Mouse (Mus musculus) hindbrain, embryonic 14.5 days (tissue): ENCODE measurements around the gene Ccdc65. TPM values are rescaled to one million over a fixed set of nuclear protein-coding genes. Genes with fewer than 3 reads are reported as not detected.

ENCODE experiments used
- ATAC-seq: fragments of 200-750 bp; cut with Nextera tagmentation; 2 replicates; pipeline ENCODE4 v1.8.0; 2017; ENCODE audit warnings: moderate number of reproducible peaks, mild to moderate bottlenecking, moderate TSS enrichment, moderate library complexity; ENCODE audit not compliant: low FRiP score
- DNase-seq: peaks from one replicate; pipeline ENCODE4 v3.0.0-alpha.2; 2015; ENCODE audit warnings: low spot score
- H3K27ac ChIP-seq: fragments of 300-500 bp; sonication (generic); 2 replicates; pipeline ENCODE4 v1.5.1; 2014; ENCODE audit warnings: mild to moderate bottlenecking, moderate library complexity
- H3K27me3 ChIP-seq: fragments of 300-500 bp; sonication (generic); 2 replicates; pipeline ENCODE4 v1.6.1; 2014; ENCODE audit warnings: mild to moderate bottlenecking, low read length, mixed read lengths; ENCODE audit not compliant: control insufficient read depth, insufficient read depth
- H3K36me3 ChIP-seq: fragments of 300-500 bp; sonication (generic); replicated peaks from 2 replicates; pipeline ENCODE4 v1.6.1; 2014; ENCODE audit not compliant: control insufficient read depth, insufficient read depth
- H3K4me1 ChIP-seq: fragments of 300-500 bp; sonication (generic); replicated peaks from 2 replicates; pipeline ENCODE4 v1.6.1; 2014; ENCODE audit warnings: antibody characterized with exemption, low read length, mixed read lengths; ENCODE audit not compliant: control insufficient read depth, insufficient read depth
- H3K4me2 ChIP-seq: fragments of 300-500 bp; sonication (generic); replicated peaks from 2 replicates; pipeline ENCODE4 v1.6.1; 2014; ENCODE audit warnings: mild to moderate bottlenecking, moderate library complexity
- H3K4me3 ChIP-seq: fragments of 300-500 bp; sonication (generic); replicated peaks from 2 replicates; pipeline ENCODE4 v1.5.1; 2014; ENCODE audit warnings: mild to moderate bottlenecking, low read length
- H3K9ac ChIP-seq: fragments of 300-500 bp; sonication (generic); 2 replicates; pipeline ENCODE4 v1.6.1; 2014
- H3K9me3 ChIP-seq: fragments of 300-500 bp; sonication (generic); 2 replicates; pipeline ENCODE4 v1.6.1; 2016; ENCODE audit warnings: low read length; ENCODE audit not compliant: control insufficient read depth
- WGBS: fragments of 180-500 bp; shearing (Covaris S2); extraction: QIAGEN DNeasy Blood & Tissue Kit; methylation state at CpG from one replicate; pipeline ENCODE4 v1.1.7; 2014; 5-methylcytosine and 5-hydroxymethylcytosine counted together
- polyA plus RNA-seq: library from polyadenylated mRNA; unstranded; fragments of >200 nt; fragmentation: Nextera tagmentation; extraction: Ambion mirVana; gene quantifications from 2 replicates; pipeline ENCODE4 v1.2.1, GENCODE M21; 2014

The Ccdc65 gene
- polyA plus RNA-seq, 1 experiment from 2014 or later = 6.6 TPM

DNA sequence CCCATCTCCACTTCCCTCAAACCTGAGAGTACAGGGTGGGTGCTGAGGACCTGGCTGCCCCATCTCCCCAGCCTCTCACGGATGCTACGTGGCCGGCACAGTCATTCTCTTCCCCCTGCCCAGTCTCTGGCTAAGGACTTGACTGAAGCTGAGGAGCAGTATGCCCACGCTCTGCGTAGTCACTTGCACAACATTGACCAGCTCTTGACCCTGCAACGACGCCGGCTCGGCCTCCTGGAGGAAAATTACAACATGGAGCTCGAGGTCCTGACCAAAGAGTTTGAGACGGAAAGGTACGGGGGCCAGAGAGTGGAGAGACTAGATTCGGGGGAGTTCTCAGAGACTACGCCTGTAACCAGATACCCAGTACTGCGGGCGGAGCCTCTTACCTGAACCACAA is 9.3 kb downstream of the Ccdc65 start:
- no peak for ATAC-seq
- Histone ChIP-seq H3K9ac (no peak overlapping the region), H3K4me2 (no peak overlapping the region), H3K9me3 (no peaks in the 10 kb centered on the region), H3K4me3 (no peak overlapping the region), H3K27ac (no peak overlapping the region), H3K4me1 (no peaks in the 10 kb centered on the region), H3K27me3 (no peaks in the 10 kb centered on the region), H3K36me3 (no peaks in the 10 kb centered on the region)
- WGBS = 78% methylated on average over 16 of the region's 16 CpGs
- DNase-seq = no peak

DNA sequence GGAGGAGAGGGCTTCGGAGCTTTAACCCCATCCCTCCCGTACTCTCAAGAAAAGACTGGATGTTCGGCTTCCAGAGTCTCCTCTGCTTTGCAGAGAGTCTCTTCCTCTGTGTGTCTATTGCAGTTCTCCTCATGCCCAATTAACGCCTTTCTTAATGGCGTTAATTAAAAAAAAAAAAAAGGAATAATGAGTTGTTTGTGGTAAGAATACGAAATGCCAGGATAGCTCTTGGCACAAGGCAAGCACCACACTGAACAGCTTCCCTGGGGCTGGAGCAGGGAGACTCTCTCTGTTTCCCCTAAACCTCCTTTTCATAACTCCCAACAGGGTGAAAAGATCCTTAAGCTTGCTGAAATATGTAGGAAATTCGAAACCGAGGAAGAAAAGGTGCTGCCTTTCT is 14.2 kb downstream of the Ccdc65 start:
- H3K4me1 ChIP-seq = no peaks in the 10 kb centered on the region
- no peak overlapping the region for H3K4me2 ChIP-seq
- no peak for ATAC-seq
- no peaks in the 10 kb centered on the region for H3K36me3 ChIP-seq
- no peak overlapping the region for H3K4me3 ChIP-seq
- WGBS = 78% methylated on average over 8 of the region's 8 CpGs
- peaks cover 15% of the 10 kb centered on the region for H3K27me3 ChIP-seq
- no peak for DNase-seq
- no peaks in the 10 kb centered on the region for H3K9me3 ChIP-seq
- no peak overlapping the region for H3K27ac ChIP-seq
- no peak overlapping the region for H3K9ac ChIP-seq

DNA sequence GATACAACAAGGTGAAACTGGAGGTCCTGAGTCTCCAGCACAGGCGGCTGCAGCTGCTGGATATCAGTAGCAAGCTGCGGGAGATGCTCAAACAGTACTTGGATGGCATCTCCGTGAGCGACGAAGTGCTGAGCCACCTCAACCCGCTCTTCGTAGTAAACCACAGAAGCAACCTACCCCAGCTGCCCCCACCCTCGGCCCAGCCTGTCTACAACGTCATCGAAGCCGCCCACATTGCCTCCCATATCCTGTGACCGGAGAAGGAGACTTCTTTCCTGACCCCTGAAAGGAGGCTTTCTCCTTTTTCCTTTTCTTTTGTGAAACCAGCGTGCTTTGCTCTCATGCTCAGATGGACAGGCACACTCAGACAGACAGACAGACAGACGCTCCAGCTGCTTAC is 14.8 kb downstream of the Ccdc65 start:
- Histone ChIP-seq H3K27me3 (peaks cover 15% of the 10 kb centered on the region), H3K4me2 (no peak overlapping the region)
- 76% methylated on average over 14 of the region's 14 CpGs for WGBS

DNA sequence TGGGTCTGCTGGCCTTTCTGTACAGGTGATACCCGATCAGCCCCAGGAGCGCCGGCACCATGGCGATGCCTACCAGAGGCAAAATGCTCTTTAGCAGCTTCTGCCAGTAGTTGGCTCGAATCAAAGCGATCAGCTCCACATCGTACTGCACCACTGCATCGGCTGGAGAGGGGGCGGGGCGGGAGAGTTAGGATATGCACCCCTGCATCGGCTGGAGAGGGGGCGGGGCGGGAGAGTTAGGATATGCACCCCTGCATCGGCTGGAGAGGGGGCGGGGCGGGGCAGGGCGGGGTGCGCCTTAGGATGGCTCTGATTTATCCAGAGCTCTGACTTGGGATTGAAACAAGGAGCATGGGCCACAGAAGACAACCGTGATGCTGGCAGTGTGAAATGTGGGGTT is 16.4 kb downstream of the Ccdc65 start:
- Histone ChIP-seq H3K36me3 (no peaks in the 10 kb centered on the region), H3K4me1 (0 out of 2 replicates have a peak, but pooled peaks cover 3% of the 10 kb centered on the region), H3K9me3 (no peaks in the 10 kb centered on the region), H3K27me3 (peaks cover 15% of the 10 kb centered on the region), H3K27ac (no peak overlapping the region), H3K4me2 (peak overlapping the region; percentile 21), H3K4me3 (no peak overlapping the region), H3K9ac (no peak overlapping the region)
- 26% methylated on average over 19 of the region's 19 CpGs for WGBS
- DNase-seq = no peak
- ATAC-seq = no peak

More for the DNA sequence above, 14.8 kb downstream of the Ccdc65 start:
- no peaks in the 10 kb centered on the region for H3K9me3 ChIP-seq
- H3K27ac ChIP-seq = no peak overlapping the region
- DNase-seq = no peak
- no peaks in the 10 kb centered on the region for H3K4me1 ChIP-seq
- ATAC-seq = no peak
- H3K36me3 ChIP-seq = no peaks in the 10 kb centered on the region
- H3K4me3 ChIP-seq = no peak overlapping the region
- no peak overlapping the region for H3K9ac ChIP-seq

DNA sequence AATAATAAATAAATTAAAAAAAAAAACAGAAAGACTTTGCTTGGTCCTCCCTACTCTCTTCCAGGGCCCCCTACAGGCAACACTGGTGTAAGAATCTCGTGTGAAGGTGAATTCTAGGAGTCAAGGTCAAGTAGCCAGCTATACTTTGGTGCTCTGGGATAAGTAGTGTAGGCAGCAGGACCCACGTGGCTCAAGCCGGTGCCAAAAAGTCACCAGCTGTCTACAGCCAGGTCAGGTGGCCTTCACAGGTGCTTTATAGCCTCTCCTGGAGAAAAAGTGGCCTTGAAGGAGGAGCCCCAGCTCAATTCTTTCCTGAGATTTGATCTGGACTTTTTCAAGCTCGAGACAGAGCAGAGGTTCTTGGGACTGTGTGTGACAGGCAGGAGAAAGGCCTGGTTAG is 18.1 kb downstream of the Ccdc65 start:
- WGBS = 82% methylated on average over 4 of the region's 4 CpGs

DNA sequence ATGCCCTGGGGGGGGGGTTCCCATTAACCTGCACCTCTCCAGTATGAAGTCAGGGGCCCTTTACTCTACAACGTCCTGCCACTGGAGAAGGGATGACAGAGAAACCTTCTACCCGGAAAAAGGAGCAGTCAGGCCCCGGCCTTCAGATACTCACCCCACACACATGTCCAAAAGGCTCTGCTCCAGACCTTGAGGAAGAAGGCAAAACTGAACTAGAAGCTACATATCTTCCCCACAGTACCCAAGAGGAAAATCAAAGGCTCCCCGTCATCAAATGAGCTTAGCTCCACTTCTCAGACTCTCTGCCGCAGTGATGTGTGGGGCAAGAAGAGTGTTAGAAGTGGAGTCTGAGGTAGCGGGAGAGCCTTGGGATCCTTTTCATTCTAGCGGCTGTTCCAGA is 18.7 kb downstream of the Ccdc65 start:
- Histone ChIP-seq H3K4me1 (0 out of 2 replicates have a peak, but pooled peaks cover 3% of the 10 kb centered on the region), H3K4me2 (peak overlapping the region; percentile 86), H3K4me3 (peak overlapping the region; percentile 35; the same call in 1 of the 2 replicates), H3K27ac (no peak overlapping the region), H3K27me3 (peaks cover 19% of the 10 kb centered on the region), H3K9ac (no peak overlapping the region), H3K9me3 (no peaks in the 10 kb centered on the region), H3K36me3 (no peaks in the 10 kb centered on the region)
- ATAC-seq (no peak), DNase-seq (no peak)
- WGBS = 51% methylated on average over 7 of the region's 7 CpGs

More for the DNA sequence above, 18.1 kb downstream of the Ccdc65 start:
- H3K27ac ChIP-seq = no peak overlapping the region
- H3K36me3 ChIP-seq = no peaks in the 10 kb centered on the region
- DNase-seq (no peak), ATAC-seq (no peak)
- no peak overlapping the region for H3K4me3 ChIP-seq
- 0 out of 2 replicates have a peak, but pooled peaks cover 3% of the 10 kb centered on the region for H3K4me1 ChIP-seq
- no peak overlapping the region for H3K9ac ChIP-seq
- no peak overlapping the region for H3K4me2 ChIP-seq
- H3K9me3 ChIP-seq = no peaks in the 10 kb centered on the region
- peaks cover 19% of the 10 kb centered on the region for H3K27me3 ChIP-seq

DNA sequence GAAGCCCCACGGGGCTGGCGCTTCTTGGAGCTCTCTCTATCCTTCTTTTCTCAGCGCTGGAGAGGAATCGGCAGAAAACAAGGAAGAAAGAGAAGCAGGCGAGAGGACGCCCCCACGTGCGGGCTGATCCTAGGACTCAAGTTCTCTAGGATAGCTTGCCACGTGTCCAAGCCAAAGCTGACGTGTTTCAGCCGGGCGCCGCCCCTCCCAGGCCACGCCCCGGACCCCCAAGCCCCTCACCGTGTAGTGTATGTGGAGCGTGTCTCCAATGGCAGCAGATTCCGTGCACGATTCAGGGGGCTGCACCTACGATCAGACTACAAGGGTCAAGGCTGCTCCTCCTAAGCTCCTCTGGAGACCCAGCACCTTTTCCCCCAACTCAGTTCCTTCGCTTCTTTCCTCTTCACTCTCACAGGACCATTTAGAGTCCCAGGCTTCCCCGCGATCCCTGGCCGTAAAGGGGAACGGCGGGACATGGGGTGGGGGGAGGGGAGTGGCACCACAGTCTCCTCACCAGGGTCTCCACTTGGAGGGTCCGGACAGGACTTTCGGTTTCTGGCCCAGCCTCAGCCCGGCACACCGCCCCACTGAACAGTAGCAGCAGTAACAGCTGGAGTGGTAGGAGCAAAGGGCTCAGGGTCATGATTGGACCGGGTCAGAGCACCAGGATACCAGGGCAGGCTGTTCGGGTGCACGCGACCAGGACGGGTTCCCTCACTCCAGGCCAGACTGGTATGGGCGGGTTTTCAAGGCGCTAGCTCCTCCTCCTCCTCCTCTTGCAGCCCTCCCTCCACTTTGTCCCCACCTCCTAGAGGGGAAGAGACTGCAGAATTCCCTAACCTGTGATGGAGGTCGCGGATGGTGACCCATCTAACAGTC is 19.7 kb downstream of the Ccdc65 start, which contains the start of gene Fkbp11:
Gene Fkbp11, minus strand, starts transcription at position 756 of the 879 bp plus-strand sequence.
- Histone ChIP-seq H3K4me3 (peak within 1 kb of the TSS; percentile 35), H3K4me2 (peak within 1 kb of the TSS; percentile 86), H3K4me1 (0 out of 2 replicates have a peak, but pooled peaks cover 3% of the 10 kb centered on the region), H3K27ac (no peak within 1 kb of the TSS), H3K27me3 (peaks cover 19% of the 10 kb centered on the region), H3K36me3 (no peaks in the 10 kb centered on the region), H3K9ac (peak within 1 kb of the TSS; percentile 55), H3K9me3 (no peaks in the 10 kb centered on the region)
- WGBS = under 1% methylated on average over 39 of the region's 39 CpGs
- DNase-seq (peak; percentile 55), ATAC-seq (peak; percentile 70)

DNA sequence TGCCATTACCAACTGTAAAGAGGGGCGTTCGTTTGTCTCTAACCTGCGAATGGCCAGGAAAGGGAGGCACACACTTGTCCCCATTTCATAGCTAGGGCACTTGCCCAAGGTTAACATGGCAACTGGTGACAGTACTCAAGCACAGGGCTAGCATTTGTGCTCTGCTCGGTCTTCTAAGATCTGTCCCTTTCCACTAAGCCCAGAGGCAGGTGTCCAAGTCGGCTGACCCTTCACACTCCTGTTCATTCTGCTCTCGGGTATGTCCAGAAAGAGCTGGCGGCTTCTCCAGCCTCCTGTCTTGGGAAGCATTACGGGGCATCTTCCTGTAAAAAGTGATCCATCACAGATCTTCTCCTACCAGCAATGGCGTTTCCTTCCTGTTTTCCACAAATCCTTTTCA is 20.4 kb downstream of the Ccdc65 start:
- 35% methylated on average over 9 of the region's 9 CpGs for WGBS
- Histone ChIP-seq H3K4me3 (peak overlapping the region; percentile 35; the same call in 1 of the 2 replicates), H3K27ac (no peak overlapping the region), H3K36me3 (no peaks in the 10 kb centered on the region), H3K27me3 (peaks cover 13% of the 10 kb centered on the region; the same call in 1 of the 2 replicates), H3K4me1 (0 out of 2 replicates have a peak, but pooled peaks cover 3% of the 10 kb centered on the region), H3K9ac (no peak overlapping the region), H3K9me3 (no peaks in the 10 kb centered on the region), H3K4me2 (peak overlapping the region; percentile 86)
- no peak for ATAC-seq
- no peak for DNase-seq

DNA sequence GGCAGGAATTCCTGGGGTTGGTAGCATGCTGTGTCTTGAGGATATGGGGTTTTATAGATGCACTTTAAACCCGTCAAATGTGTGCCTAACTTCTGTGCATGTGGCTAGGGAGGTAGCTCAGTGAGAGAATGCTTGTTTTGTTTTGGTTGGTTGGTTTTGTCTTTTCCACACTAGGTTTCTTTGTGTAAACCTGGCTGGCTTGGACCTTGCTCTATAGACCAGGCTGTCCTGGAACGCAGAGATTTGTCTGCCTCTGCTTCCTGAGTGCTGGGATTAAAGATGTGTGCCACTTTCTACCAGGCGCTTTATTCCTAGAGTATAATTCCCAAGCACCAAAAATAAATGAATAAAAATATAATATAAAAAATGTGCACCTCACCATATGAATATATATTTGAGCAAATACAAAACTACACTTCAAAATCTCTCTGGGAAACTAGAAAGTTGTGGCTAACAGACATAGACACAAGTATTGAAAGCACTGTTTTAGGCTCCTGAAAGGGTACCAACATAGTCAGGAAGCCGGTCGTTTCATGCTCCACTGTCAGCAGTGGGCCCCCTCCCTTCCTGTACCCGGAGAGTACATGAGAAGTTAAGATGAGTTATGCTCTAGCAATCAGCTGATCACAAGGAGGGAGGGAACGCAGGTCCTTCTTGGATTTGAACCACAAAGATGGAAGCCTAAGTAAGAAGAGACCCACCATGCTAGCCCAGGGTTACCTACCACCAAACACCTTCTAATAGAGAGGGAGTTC is 22.0 kb downstream of the Ccdc65 start:
- DNase-seq (no peak), ATAC-seq (no peak)
- Histone ChIP-seq H3K36me3 (peaks cover 1% of the 10 kb centered on the region; the same call in 1 of the 2 replicates), H3K9me3 (no peaks in the 10 kb centered on the region), H3K27ac (no peak overlapping the region), H3K27me3 (0 out of 2 replicates have a peak, but pooled peaks cover 8% of the 10 kb centered on the region), H3K4me1 (0 out of 2 replicates have a peak, but pooled peaks cover 3% of the 10 kb centered on the region), H3K4me2 (no peak overlapping the region), H3K9ac (no peak overlapping the region), H3K4me3 (no peak overlapping the region)
- WGBS = 76% methylated on average over 7 of the region's 7 CpGs
